Mouse (Mus musculus): ENCODE measurements at regions not wholly inside any gene's neighbourhood (a gene's known extent, or its start where the extent isn't known, plus 50 kb on each side); places are given as distances from the start of the nearest gene placed in this dataset.
A peak's percentile ranks its signal among the peaks of the same experiment; 100 is the strongest.

DNA sequence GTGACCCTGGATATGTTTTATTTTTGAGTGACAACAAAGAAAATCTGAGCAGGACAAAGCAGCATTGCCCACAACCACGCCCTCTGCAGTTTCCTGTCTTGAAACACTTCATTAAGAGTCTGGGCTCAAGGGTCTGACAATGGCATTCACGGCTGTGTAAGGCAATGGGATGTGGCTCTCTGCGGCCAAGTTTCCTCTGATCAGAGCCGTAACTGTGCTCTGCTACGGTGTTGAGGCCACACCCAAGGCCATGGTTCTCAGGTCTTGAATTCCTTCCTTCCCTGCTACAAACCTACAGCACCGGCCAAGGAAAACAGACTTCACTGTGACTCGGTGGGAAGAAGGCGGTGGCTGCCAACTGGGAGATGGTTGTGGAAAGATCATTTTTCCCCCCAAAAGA, 108.4 kb upstream of the Sox5 start:
- 33% methylated on average over 8 of the region's 8 CpGs for WGBS
- no peaks in the 10 kb centered on the region for H3K27me3 ChIP-seq (ENCODE audit: insufficient read depth, low read length)
- no peak overlapping the region for H3K27ac ChIP-seq
- TF ChIP-seq CTCF (IDR thresholded peaks at IDR 0.05; ENCODE audit: low read depth) = no peak
- H3K36me3 ChIP-seq (ENCODE audit: insufficient read depth, low read length) = no peaks in the 10 kb centered on the region
- no peak overlapping the region for H3K4me3 ChIP-seq (replicated peaks; ENCODE audit: low read depth, low read length)
- no peaks in the 10 kb centered on the region for H3K9me3 ChIP-seq (replicated peaks; ENCODE audit: low read length)
- no peaks in the 10 kb centered on the region for H3K4me1 ChIP-seq (replicated peaks; ENCODE audit: insufficient read depth, low read length)
- no peak overlapping the region for H3K4me2 ChIP-seq (ENCODE audit: low read length)
- DNase-seq (ENCODE audit: low spot score) (peak; percentile 8), ATAC-seq (replicated peaks; ENCODE audit: low FRiP score, low read depth) (no peak)
- H3K9ac ChIP-seq (ENCODE audit: low read depth, low read length) = no peak overlapping the region

- no peaks in the 10 kb centered on the region for H3K9me3 ChIP-seq (replicated peaks; ENCODE audit: low read length)
- no peaks in the 10 kb centered on the region for H3K27me3 ChIP-seq (ENCODE audit: insufficient read depth, low read length)
- 76% methylated on average over 4 of the region's 4 CpGs for WGBS
- H3K4me3 ChIP-seq (replicated peaks; ENCODE audit: low read depth, low read length) = no peak overlapping the region
- H3K4me2 ChIP-seq (ENCODE audit: low read length) = no peak overlapping the region
- no peak overlapping the region for H3K9ac ChIP-seq (ENCODE audit: low read depth, low read length)
- no peaks in the 10 kb centered on the region for H3K36me3 ChIP-seq (ENCODE audit: insufficient read depth, low read length)
- H3K27ac ChIP-seq = no peak overlapping the region
- H3K4me1 ChIP-seq (replicated peaks; ENCODE audit: insufficient read depth, low read length) = no peaks in the 10 kb centered on the region
- ATAC-seq (replicated peaks; ENCODE audit: low FRiP score, low read depth) (no peak), DNase-seq (ENCODE audit: low spot score) (no peak)
- no peak for TF ChIP-seq CTCF (IDR thresholded peaks at IDR 0.05; ENCODE audit: low read depth)
These were observed 101.3 kb upstream of the Sox5 start for GRCm38 (mm10) chr6:144883117-144883516.

- Histone ChIP-seq H3K4me2 (ENCODE audit: low read length) (no peak overlapping the region), H3K9me3 (replicated peaks; ENCODE audit: low read length) (no peaks in the 10 kb centered on the region), H3K9ac (ENCODE audit: low read depth, low read length) (no peak overlapping the region), H3K27me3 (ENCODE audit: insufficient read depth, low read length) (no peaks in the 10 kb centered on the region), H3K36me3 (ENCODE audit: insufficient read depth, low read length) (no peaks in the 10 kb centered on the region), H3K4me3 (replicated peaks; ENCODE audit: low read depth, low read length) (no peak overlapping the region), H3K4me1 (replicated peaks; ENCODE audit: insufficient read depth, low read length) (no peaks in the 10 kb centered on the region), H3K27ac (no peak overlapping the region)
- TF ChIP-seq CTCF (IDR thresholded peaks at IDR 0.05; ENCODE audit: low read depth) = no peak
- no peak for DNase-seq (ENCODE audit: low spot score)
- 73% methylated on average over 10 of the region's 10 CpGs for WGBS
- ATAC-seq (replicated peaks; ENCODE audit: low FRiP score, low read depth) = no peak
These were observed 98.3 kb upstream of the Sox5 start for GRCm38 (mm10) chr6:144880098-144880497.

DNA sequence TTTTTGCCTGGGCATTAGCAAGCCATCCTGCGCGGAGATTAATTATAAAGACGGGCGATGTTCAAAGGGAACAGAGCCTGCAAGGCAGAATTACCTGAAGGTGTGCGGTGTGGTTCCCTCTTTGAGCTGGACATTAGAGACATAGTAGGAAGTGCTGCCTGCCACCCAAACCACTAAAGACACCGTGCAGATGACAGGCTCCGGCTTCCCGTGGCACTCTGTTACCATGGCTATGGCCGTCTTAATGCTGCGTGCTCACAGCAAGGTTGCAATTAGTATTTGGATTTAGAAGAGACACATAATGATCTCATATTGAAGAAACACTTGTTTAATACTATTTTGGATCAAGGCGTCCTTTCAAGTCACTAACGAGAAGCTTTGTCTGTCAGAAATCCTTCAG, 95.0 kb upstream of the Sox5 start:
- DNase-seq (ENCODE audit: low spot score) = no peak
- no peaks in the 10 kb centered on the region for H3K27me3 ChIP-seq (ENCODE audit: insufficient read depth, low read length)
- H3K4me3 ChIP-seq (replicated peaks; ENCODE audit: low read depth, low read length) = no peak overlapping the region
- no peaks in the 10 kb centered on the region for H3K36me3 ChIP-seq (ENCODE audit: insufficient read depth, low read length)
- H3K27ac ChIP-seq = no peak overlapping the region
- H3K4me2 ChIP-seq (ENCODE audit: low read length) = no peak overlapping the region
- no peak overlapping the region for H3K9ac ChIP-seq (ENCODE audit: low read depth, low read length)
- no peaks in the 10 kb centered on the region for H3K9me3 ChIP-seq (replicated peaks; ENCODE audit: low read length)
- no peaks in the 10 kb centered on the region for H3K4me1 ChIP-seq (replicated peaks; ENCODE audit: insufficient read depth, low read length)
- TF ChIP-seq CTCF (IDR thresholded peaks at IDR 0.05; ENCODE audit: low read depth) = no peak
- WGBS = 86% methylated on average over 12 of the region's 12 CpGs
- no peak for ATAC-seq (replicated peaks; ENCODE audit: low FRiP score, low read depth)

DNA sequence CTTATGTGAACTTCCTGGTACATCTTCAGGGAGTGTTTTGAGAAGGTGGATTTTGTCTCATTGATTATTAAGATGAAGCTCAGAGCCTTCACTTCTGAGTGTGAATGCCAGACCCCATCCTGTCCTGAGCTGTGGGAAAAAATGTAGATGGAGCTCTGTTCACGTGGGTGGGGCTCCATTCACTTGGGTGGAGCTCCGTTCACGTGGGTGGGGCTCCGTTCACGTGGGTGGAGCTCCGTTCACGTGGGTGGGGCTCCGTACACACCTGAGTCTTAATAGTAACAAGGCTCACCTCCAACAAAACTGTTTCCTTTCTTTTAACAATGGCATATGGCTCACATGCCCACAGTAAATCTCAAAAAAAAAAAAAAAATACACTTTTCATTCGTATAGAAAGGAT, 94.1 kb upstream of the Sox5 start:
- H3K27ac ChIP-seq = no peak overlapping the region
- DNase-seq (ENCODE audit: low spot score) = no peak
- H3K36me3 ChIP-seq (ENCODE audit: insufficient read depth, low read length) = no peaks in the 10 kb centered on the region
- no peaks in the 10 kb centered on the region for H3K4me1 ChIP-seq (replicated peaks; ENCODE audit: insufficient read depth, low read length)
- no peak for ATAC-seq (replicated peaks; ENCODE audit: low FRiP score, low read depth)
- H3K9ac ChIP-seq (ENCODE audit: low read depth, low read length) = no peak overlapping the region
- H3K4me3 ChIP-seq (replicated peaks; ENCODE audit: low read depth, low read length) = no peak overlapping the region
- no peak overlapping the region for H3K4me2 ChIP-seq (ENCODE audit: low read length)
- no peaks in the 10 kb centered on the region for H3K27me3 ChIP-seq (ENCODE audit: insufficient read depth, low read length)
- 59% methylated on average over 9 of the region's 9 CpGs for WGBS
- no peaks in the 10 kb centered on the region for H3K9me3 ChIP-seq (replicated peaks; ENCODE audit: low read length)
- no peak for TF ChIP-seq CTCF (IDR thresholded peaks at IDR 0.05; ENCODE audit: low read depth)

DNA sequence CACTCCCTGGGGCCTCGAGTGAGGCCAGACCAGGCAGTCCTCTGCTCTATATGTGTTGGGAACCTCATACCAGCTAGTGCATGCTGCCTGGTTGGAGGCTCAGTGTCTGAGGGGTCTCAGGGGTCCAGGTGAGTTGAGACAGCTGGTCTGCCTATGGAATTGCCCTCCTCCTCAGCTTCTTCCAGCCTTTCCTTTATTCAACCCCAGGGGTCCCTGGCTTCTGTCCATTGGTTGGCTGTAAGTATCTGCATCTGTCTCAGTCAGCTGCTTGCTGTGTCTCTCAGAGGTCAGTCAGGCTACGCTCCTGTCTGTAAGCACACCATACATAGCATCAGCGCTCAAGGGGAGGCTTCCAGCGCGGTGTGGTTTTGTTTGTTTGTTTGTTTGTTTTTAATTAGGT, 92.5 kb upstream of the Sox5 start:
- no peak overlapping the region for H3K4me3 ChIP-seq (replicated peaks; ENCODE audit: low read depth, low read length)
- H3K27me3 ChIP-seq (ENCODE audit: insufficient read depth, low read length) = no peaks in the 10 kb centered on the region
- H3K9me3 ChIP-seq (replicated peaks; ENCODE audit: low read length) = no peaks in the 10 kb centered on the region
- 86% methylated on average over 5 of the region's 5 CpGs for WGBS
- no peak overlapping the region for H3K27ac ChIP-seq
- H3K9ac ChIP-seq (ENCODE audit: low read depth, low read length) = no peak overlapping the region
- ATAC-seq (replicated peaks; ENCODE audit: low FRiP score, low read depth) (no peak), DNase-seq (ENCODE audit: low spot score) (no peak)
- no peak for TF ChIP-seq CTCF (IDR thresholded peaks at IDR 0.05; ENCODE audit: low read depth)
- no peaks in the 10 kb centered on the region for H3K36me3 ChIP-seq (ENCODE audit: insufficient read depth, low read length)
- H3K4me1 ChIP-seq (replicated peaks; ENCODE audit: insufficient read depth, low read length) = no peaks in the 10 kb centered on the region
- H3K4me2 ChIP-seq (ENCODE audit: low read length) = no peak overlapping the region

DNA sequence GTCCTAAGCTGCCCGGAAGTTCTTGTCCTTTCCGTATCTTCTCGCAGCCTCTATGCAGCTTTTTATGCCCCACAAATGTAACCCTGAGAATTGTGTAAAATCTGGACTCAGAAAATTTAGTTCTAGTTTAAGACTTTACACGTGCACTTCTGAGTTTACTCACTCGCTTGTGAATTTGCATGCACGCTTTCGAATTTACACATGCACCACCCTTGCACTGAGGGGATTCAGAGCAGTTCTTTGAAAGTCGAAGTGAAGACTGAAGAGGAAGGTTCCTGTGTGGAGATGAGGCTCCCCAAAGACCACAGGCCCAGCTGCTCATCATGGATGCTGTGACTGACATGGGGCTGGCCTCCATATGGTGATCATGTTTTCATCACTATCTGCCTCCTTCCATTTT, 89.2 kb upstream of the Sox5 start:
- Histone ChIP-seq H3K9me3 (replicated peaks; ENCODE audit: low read length) (no peaks in the 10 kb centered on the region), H3K9ac (ENCODE audit: low read depth, low read length) (no peak overlapping the region), H3K4me1 (replicated peaks; ENCODE audit: insufficient read depth, low read length) (no peaks in the 10 kb centered on the region), H3K36me3 (ENCODE audit: insufficient read depth, low read length) (no peaks in the 10 kb centered on the region), H3K27me3 (ENCODE audit: insufficient read depth, low read length) (no peaks in the 10 kb centered on the region), H3K4me3 (replicated peaks; ENCODE audit: low read depth, low read length) (no peak overlapping the region), H3K27ac (no peak overlapping the region), H3K4me2 (ENCODE audit: low read length) (no peak overlapping the region)
- TF ChIP-seq CTCF (IDR thresholded peaks at IDR 0.05; ENCODE audit: low read depth) = no peak
- ATAC-seq (replicated peaks; ENCODE audit: low FRiP score, low read depth) (no peak), DNase-seq (ENCODE audit: low spot score) (no peak)
- WGBS = 94% methylated on average over 8 of the region's 8 CpGs

Data from kidney, postnatal 0 days (tissue).